Mouse (Mus musculus) mouse embryonic stem cell (cell line): ENCODE measurements around the gene Large1.
"Not testable (repeated sequence)": the region's sequence is repeated elsewhere in the genome, so short reads cannot be mapped to it uniquely, and the experiment has no call there.

Experiments used
- in situ Hi-C, 2 experiments: fragments of 300-500 bp; cut with MboI; formaldehyde crosslinking; loops; 1 replicate in 1 of 2; 3 replicates in 1 of 2; pipeline ENCODE4 v1.14.3; 2019 to 2020; ENCODE audit warnings: low sequenced_read_pairs in 2 of 2, low pct_unique_long_range_greater_than_20kb in 1 of 2, mixed read lengths in 1 of 2; ENCODE audit not compliant: unreplicated experiment in 1 of 2

Gene Large1

GRCm38 (mm10) chr8:73206831-73207230 lies 146.5 kb downstream of the Large1 start:
- in situ Hi-C loops = loop anchor here in 1 of 2 experiments (10.0 kb wide), 1 partner anchor 192 kb away; no protein-coding TSS in a partner anchor

DNA sequence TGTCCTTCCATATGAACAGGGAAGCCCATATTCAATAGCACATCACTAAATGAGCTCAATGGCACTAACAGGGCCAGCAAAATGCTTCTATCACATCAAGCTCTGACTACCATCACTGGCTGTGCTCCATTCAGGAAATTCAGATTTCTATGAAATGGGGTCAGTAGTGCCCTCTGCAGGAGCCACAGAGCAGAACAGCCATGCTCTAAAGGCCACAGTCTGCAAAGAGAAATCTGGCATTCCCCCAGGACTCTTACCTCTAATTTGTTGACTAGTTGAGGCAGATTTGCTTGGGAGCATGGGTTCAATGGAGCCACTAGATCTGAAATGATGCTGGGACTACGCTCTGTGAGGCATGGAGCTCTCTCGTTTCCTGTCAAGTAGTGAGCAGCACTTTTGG lies 151.5 kb downstream of the Large1 start:
- in situ Hi-C loops = loop anchor here in 1 of 2 experiments (10.0 kb wide), 1 partner anchor 187 kb away; no protein-coding TSS in a partner anchor

- in situ Hi-C loops = no loop called here
Observed at GRCm38 (mm10) chr8:73197714-73198113, 155.6 kb downstream of the Large1 start.

- in situ Hi-C loops = no loop called here
Observed at GRCm38 (mm10) chr8:73188684-73189083, 164.7 kb downstream of the Large1 start.

GRCm38 (mm10) chr8:73187381-73187780 lies 166.0 kb downstream of the Large1 start:
- in situ Hi-C loops = no loop called here

DNA sequence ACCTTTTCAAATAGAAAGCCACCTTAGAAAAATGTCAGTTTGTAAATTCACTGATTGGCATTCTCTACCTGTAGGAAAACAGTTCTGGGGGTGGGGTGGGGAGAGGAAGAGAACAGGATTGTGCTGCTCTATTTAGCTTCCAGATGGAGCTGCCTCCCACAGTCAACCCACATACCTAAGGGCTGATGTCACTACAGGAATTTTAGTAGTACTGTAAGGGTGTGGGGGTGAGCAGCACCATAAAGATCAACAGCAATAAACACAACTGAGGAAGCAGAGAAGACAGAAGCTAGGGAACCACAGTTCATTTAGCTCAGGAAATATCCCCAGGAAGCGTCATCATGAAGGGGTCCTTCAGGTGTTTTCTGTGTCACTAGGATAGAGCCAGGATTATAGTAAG lies 174.9 kb downstream of the Large1 start:
- in situ Hi-C loops = no loop called here

- in situ Hi-C loops = no loop called here
Observed at GRCm38 (mm10) chr8:73172661-73173060, 180.7 kb downstream of the Large1 start.

DNA sequence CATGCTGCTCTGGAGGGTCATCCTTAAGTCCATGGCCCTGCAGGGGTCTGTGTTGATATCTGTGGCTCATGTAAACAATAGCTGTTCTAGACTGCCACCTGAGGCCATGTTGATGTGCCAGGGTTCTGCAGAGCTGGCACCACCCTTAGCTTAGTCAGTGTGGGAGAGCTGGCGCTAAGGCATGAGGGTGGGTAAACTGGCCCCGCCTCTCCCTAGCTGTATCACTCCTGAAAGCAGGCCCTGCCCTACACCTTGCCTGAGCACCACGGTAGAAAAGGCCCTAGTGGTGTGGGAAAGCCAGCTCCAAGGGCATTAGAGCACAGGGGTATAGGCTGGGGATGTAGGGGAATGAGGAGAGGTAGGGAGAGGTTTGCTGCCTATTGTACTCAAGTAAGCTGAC lies 191.3 kb downstream of the Large1 start:
- in situ Hi-C loops = no loop called here

GRCm38 (mm10) chr8:73161564-73161963 lies 191.8 kb downstream of the Large1 start:
- in situ Hi-C loops = no loop called here

DNA sequence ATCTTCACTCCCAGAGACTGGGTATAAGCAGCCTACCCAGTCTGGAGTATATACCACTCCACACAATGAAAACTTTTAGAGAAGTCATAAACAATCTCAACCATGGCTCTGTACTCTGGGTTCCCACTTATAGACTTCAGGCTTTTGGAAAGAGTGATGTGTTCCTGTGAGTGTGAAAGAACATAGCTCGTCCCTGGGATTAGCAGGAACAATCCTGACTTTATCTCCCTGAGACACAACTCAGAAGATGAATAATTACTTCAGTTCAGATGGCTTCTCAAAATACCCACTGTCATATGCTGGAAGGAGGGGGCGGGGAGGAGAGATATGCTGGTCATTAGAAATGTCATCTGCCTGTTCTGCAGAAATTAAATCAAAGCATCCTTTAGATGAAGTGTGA lies 192.4 kb downstream of the Large1 start:
- in situ Hi-C loops = no loop called here

DNA sequence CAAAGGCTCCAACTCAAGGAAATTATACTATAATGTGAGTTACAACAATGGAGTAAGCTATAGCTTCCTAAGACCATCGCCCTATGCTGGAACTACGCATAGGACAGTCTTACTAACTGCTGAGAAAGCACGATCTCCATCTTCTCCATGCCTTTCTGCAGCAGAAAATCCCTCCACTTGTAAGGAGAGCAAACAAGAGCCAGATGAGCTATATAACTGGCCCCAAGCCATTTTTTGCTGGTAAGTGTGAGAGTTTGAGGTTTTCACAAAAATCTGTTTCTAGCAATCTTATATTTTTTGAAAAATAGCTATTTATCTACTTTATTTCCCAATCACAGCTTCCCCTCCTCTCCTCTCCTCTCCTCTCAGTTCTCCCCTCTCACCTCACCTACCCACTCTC lies 206.1 kb downstream of the Large1 start:
- in situ Hi-C loops = no loop called here

- in situ Hi-C loops = no loop called here
Observed at GRCm38 (mm10) chr8:73142660-73143395, 210.5 kb downstream of the Large1 start.

DNA sequence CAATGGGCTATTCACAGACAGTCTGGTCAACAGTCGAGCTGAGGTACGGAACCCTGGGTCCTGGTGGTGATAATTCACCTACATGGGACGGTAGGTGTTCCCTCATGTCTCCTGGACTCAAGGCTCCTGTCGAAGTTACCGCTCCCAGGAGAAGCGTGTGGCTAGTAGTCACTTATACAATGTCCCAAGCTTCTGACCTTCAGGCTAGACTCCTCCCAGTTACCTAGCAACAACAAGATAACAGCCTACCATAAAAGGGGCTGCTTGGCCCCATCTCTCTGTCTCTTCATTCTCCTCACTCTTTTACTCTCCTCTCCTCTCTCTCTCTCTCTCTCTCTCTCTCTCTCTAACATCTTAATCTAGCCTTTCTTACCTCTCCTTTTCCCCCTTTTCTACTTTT lies 217.9 kb downstream of the Large1 start:
- in situ Hi-C loops = no loop called here

DNA sequence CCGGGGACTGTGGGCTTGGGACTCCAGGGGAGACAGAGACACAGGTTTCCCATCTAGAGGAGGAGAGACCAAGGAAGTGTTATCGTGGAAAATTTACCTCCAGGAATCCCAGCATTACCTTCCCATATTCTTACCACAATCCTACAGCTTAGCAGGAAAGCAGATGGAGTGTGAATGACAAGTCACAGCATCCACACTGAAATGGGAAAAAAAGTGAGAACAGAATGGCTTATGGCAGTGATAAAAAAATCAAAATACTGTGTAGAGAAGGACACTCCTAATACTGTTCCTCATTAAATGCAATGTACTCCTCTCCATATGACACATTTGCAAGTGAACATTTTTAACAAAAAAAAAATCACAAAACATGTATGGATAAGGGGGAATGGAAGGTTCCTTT lies 221.3 kb downstream of the Large1 start:
- in situ Hi-C loops = no loop called here

GRCm38 (mm10) chr8:73123864-73124499 lies 229.4 kb downstream of the Large1 start:
- in situ Hi-C loops = no loop called here

DNA sequence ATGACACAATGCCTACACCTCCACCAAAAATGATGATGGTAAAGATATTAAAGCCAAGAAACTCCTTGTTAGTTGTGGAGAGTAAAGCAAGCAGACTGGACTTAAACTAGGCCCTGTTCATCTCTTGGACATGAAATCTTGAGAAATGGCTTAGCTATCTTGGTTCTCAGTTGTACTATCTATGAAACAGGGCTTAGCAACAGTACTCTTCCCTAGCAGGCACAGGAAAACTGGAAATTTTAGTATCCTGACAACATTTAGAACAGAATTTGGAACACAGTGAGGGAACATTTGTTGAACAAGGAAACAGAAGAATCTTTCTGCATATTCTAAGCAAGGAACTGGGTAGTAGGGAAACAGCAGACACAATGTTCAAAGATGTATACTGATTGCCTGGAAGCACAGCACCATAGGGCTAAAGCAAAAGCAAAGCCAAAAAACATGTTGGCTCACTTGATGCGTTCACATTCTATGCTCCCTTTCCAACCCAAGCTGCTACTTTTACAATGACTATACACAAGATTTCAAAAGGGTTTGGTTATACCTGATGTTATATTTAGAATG lies 240.9 kb downstream of the Large1 start:
- in situ Hi-C loops = no loop called here

GRCm38 (mm10) chr8:73104089-73104488 lies 249.3 kb downstream of the Large1 start:
- in situ Hi-C loops = no loop called here

DNA sequence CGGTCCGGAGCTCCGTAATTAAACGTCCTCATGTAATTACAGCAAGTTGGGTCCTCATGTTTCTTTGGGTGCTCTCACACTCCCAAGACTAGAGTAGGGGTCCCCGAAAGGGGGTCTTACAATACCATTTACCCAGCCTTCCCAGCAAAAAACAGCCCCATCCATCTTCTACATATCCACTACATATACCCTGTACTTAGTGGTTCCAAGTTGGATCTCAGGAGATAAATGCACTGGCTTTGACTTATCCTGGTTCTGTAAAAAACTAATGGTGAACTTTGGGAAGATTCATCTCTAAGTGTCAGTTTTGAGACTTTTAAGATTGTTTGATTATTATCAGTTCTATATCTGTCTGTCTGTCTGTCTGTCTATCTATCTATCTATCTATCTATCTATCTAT lies 252.3 kb downstream of the Large1 start:
- in situ Hi-C loops = no loop called here

- in situ Hi-C loops = not testable (repeated sequence)
Observed at GRCm38 (mm10) chr8:73100607-73101006, 252.7 kb downstream of the Large1 start.

GRCm38 (mm10) chr8:73099542-73099941 lies 253.8 kb downstream of the Large1 start:
- in situ Hi-C loops = no loop called here
